Mouse (Mus musculus): Measurements from ENCODE around the gene Mydgf. TPM values are rescaled to one million over a fixed set of nuclear protein-coding genes. Genes with fewer than 3 reads are reported as not detected.
A peak's percentile ranks its signal among the peaks of the same experiment; 100 is the strongest.

Mydgf gene
- total RNA-seq, 1 experiment from 2014 or later = 63.5 TPM

DNA sequence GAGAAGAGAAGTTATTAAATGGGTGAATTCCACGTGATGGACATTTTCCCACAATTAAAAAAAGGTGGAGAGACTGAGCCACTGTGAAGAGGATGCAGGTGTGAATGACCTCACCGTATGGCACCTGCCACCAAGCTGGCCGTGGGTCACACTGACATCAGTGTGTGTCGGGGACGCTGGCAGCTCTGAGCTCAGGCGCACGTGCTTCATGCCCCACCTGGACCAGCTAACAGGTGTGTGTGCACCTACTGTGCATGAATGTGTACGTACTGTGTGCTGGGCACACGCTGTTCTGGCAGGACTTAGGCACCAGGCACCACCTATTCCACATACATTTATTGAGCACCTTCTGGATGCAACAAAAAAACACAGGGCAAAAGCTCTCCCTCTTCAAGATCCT is 39.2 kb downstream of the Mydgf start:
- DNase-seq = no peak

DNA sequence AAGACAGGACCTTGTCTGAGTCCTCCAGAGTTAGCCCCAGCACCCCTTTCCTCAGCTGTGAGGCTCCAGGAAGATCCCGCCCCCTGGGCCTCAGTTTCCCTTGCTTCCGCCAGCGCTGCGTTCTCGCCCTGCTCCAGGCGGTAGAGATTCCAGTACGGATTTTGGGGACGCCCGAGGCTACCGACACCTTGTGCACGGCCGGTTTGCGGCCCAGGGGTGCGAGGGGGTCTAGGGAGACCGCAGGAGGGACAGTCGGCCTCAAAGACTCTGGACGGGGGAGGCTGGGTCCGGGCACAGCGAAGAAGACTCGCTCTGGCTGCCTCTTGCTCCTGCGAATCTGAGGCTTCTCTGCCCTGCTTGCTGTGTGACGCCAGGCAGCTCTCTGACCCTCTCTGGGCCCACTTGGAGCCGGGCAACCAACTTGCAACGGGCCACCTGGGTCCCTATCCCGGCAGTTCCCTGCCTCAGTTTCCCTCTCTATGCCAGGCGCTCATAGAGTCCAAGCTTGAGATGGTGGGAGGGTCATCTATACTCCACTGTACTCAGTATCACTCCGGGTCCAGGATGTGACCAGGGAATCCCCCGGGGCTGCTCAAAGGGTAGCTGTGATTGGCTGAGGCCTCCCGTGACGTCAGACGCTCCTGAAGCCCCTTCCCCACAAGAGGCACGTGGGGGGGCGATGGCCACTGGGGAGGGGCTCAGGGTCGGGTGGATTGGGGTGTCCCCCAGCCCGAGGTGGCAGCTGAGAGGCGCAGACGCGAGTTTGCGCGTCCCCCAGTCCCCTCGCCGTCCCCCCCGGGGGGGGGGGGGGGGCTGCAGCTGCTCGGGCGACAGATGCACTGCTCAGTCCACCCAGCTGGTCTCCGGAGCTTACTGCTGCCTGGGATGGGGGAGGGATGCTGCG is 41.8 kb downstream of the Mydgf start:
- no peak for DNase-seq

DNA sequence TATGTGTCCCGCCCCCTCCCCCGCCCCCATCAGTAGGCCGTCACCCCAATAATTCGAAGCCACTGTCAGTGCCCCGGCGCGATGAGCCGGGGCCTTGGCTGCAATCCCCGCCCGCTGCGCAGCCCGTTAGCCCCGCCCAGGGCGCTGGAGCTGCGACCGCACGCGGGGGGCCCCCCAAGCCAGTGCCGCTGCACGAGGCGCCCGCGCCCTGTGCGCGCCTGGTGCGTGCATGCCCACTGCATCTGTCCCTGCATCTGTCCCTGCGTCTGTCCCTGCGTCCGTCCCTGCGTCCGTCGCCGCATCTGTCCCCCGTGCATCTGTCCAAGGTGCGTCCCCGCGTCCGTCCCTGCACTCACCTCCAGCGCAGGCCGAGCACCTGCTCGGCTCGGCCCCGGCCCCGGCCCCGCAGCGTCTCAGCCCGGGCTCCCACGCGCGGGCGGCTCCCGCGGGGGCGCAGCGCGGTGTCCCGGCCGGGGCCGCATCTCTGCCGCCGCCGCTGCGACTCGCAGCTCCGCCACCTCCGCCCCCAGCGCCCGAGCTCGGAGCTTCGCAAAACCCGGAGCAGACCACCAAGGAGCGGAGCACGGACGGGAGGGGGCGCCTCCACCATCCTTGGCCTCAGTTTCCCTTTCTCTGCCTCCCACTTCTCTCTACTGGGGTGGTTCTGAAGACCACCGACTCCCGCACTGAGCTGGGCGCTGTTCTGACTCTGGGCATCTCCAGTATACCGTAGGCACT is 43.7 kb downstream of the Mydgf start, which contains the start of gene Sema6b:
Gene Sema6b, minus strand, starts transcription at position 486 of the 738 bp plus-strand sequence.
- DNase-seq = peak; percentile 76

DNA sequence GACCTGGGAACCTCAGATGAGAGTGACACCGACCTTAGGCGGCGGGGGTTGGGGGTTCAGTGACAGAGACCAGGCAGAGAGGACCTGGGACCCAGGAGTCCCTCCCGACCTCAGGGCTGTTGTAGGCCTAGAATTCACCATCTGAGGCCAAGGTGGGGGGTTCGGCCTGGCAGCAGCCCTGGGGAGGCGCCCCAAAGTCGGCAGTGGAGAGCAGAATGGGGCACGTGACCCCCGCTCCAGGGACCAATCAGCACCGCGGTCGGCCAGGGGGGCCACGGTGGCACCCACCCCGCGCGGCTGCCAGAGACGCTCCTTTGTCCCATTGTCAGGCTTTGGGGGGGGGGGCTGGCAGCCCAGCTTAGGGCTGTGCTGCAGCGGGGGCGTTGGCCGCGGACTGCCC is 44.4 kb downstream of the Mydgf start:
- no peak for DNase-seq

DNA sequence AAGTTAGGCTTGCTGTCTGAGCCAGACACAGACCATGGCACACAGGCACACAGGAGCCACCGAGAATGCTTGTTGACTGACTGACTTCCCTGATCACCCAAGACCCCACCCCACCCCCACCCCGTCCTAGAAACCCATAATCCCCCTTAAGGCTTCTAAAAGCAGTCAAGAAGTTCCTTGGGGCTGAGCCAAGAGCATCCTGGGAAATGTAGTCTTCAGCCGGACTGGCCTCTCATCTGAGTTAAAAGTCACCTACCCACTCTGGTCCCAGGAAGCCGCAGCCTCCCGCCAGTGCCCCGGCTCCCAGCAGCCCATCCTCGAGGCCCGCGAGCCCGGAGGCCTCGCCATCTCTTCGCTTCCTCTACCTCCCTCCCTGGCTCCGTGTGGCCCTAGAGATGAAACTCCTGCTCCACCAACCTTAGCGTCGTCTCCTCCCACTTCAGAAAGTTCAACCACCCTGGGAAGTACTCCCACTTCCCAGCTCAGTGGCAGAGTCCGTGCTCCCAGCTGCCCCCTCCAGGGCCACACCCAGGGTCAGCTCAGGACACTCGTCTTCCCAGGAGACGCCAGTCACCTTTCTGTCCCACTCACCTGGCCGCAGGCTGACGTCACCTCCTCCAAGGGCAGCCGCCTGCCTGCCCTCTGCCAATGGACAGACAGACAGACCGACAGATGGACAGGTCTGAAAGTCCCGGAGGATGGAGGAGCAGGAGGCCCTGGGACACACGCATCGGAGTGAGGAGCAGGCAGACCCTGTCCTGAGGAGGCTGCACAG is 45.7 kb downstream of the Mydgf start:
- DNase-seq = no peak

DNA sequence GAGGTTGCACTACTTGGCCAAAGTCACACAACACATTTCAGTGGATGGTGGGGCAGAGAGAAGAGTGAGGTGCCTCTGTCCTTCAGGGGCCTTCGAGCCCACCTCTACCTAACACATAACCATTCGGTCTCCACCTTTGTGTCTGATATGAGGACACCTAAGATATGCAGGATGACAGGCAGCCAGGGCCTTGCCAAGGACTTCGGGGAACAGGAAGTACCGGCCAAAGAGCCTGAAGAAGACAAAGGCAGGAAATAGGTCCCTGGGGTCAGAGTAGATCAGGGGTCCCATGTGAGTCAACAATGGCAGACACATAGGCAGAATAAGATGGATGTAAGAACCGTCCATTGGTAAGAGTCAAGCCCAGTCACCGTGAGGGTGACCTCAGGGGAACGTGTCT is 47.2 kb downstream of the Mydgf start:
- DNase-seq = no peak

DNA sequence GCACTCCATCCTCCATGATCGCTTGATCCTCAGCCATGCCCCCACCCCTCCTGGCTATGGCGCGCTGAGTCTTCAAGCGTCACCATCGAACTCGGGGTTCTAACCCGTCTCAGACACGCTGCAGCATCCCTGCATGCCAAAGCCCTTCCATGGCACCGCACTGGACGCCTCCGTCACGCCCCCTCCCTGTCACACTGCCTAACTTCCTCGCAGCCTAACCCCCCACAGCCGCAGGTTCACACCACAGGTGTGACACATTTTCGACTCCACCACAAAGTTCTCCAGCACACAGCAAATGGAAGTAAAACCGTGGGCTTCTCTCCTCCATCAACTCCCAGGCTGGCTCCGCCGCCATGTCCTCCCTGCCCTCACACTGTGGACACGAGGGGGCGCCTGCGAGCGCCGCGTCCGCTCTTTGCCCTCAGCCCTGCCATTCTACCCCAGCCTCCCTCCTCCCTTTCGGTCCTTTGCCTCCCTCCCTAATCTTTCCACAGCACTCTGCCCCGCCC is 49.2 kb downstream of the Mydgf start:
- DNase-seq = peak; percentile 88

DNA sequence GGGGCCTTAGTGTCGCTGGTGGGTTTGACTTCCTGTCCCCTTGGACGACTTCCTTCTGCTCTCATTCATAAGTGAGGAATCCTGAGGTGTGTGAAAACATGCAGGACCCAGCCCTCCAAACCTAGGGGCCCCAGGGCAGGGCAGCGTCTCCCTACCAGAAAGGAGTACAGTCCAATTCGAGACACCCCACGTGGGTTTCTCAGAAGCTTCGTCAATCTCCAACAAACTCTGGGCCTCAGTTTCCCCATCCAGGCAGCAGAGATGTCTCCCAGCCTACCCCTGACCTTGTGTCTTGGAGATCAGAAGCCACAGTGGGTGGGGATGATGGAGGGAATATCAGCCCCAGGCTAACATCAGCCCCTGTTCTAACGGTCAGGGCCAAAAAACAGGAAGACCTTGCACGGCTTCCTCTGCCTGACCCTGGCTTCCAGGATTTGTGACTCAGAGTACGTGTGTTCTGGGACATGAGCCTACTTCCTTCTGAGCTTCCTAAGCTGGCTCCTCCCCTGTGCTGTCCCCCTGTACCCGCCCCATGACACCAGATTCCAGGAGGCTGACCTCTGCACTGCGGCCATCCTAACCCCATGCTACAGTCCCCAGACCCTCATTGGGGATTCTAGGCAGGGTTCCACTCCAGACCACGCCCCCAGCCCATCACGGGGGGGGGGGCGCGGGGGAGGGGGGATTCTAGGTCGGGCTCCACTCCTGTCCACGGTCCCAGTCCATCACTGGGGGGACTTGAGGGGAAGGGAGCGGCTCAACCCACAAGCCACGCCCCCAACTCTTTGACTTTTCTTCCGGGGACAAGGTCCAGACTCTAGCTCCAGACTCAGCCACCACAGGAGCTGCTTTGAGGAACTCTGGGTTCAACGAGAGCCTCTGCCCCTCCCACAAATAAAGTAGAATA is 50.0 kb downstream of the Mydgf start:
- peak; percentile 80 for DNase-seq

DNA sequence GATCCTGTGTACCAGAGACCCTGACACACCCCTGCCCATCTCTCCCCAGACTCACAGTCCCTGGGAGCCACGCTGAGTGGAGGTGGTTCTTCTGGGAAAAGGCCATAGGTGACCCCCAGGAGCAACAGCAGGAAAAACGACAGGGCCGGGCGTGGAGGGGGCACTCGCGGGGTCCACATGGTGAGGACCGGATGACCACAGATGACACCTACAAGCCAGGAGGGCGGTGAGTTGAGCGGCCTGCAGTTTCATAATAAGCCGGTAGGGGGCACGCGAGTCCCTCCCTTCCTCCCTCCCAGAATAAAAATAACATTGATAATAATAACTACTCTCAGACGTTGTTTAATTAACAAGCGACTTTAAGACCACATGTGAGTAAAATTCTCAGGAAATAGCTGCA is 51.1 kb downstream of the Mydgf start:
- peak; percentile 79 for DNase-seq

DNA sequence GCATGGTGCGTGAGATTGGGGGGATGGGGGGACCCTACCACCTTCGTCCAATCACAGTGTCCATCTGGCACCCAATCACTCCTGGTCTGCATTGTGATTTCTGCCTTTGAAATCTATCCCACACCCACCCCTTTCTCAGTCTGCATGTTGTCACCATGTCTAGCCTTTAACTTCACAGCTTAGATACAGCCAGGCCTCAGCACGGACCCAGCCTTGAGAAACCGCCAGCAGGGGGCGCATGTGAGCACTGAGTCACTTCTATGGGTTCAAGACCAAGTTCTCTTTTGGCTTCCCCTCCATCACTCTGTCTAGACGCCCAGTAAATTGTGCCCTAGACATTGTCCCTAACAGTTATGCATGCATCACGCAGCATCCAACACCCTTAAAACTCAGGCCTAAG is 51.9 kb downstream of the Mydgf start:
- peak; percentile 89 for DNase-seq

DNA sequence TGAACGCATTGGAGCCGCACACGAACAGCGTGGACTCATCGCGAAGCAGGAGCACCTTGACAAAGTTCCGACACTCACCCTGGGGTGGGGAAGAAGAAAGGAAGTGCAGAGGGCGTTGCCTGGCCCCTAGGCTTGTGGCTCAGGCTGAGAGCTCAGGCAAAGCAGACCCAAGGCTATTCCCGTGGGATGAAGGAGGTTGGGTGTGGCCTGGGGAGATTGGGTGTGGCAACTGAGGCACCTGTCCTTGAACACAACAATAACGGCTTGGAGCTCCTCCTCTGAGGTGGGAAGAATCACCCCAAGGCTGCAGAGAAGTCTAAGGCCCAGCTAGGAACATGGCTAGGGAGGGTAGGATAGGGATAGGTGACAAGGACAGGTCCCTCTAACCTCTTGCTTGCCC is 52.6 kb downstream of the Mydgf start:
- DNase-seq = no peak

DNA sequence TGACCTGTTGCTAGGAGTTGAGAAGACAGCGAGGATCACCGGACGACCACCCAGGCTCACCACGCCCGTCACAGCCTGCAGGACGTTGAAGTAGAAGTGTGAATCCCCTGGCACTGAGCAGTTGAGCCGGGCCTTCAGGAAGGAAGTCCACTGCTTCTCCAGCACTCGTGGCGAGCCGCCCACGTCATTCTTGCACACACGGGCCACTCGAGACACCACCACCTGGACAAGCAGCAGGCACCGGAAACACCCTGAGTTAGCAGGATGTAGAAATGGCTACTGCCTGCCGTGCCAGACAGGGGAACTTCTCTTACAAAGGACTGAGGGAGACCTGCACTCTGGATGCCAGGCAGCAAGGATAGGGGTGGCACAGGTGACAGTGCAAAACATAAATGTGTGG is 55.5 kb downstream of the Mydgf start:
- DNase-seq = peak; percentile 21

DNA sequence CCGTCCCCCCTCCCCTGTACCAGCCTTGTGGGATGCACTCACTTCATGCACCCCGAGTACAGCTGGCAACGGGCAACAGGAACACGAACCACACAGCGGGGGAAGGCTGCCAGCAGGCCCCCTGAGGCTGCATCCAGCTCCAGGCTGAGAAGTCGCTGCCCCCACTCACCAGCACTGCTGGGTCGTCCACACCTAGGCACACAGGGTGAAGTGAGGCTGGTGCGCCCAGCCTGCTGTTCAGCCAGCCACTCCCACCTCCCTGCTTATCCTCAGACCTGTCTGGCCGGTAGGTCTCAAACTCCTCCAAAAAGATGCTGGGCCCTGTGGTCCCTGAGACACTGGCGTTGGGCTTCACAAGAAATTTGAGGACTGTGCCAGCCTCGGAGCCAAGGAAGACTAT is 57.5 kb downstream of the Mydgf start:
- DNase-seq = peak; percentile 14

Small RNAs within 50 kb of the gene (microRNA-seq; reads per million reads assigned to microRNA genes)
- 0 reads per million in 2 experiments for gene Gm44397

Other genes with a start within 250 kb of the Mydgf start
- 4.4 and 5.4 TPM in 2 replicates for gene Zfp119b, start 234.4 kb downstream of the Mydgf start, total RNA-seq (2021)
- 1.2 and 1.6 TPM in 2 replicates for gene Ebi3, start 231.3 kb downstream of the Mydgf start, total RNA-seq (2021)
- 18.2 and 24.8 TPM in 2 replicates for gene Yju2, start 224.8 kb downstream of the Mydgf start, total RNA-seq (2021)
- 1.2 and 3.7 TPM in 2 replicates for gene Shd, start 213.5 kb downstream of the Mydgf start, total RNA-seq (2021)
- 1.6 and 2.9 TPM in 2 replicates for gene Fsd1, start 197.4 kb downstream of the Mydgf start, total RNA-seq (2021)
- gene Stap2, start 178.3 kb downstream of the Mydgf start, total RNA-seq (2021) = 14.5 and 14.6 TPM in 2 replicates
- 86.1 and 91.1 TPM in 2 replicates for gene Mpnd, start 178.2 kb downstream of the Mydgf start, total RNA-seq (2021)
- 46.2 and 53.7 TPM in 2 replicates for gene Sh3gl1, start 147.3 kb downstream of the Mydgf start, total RNA-seq (2021)
- gene Chaf1a, start 143.5 kb downstream of the Mydgf start, total RNA-seq (2021) = 8.3 and 10.2 TPM in 2 replicates
- 65.6 and 79.5 TPM in 2 replicates for gene Ubxn6, start 108.9 kb downstream of the Mydgf start, total RNA-seq (2021)
- 52.5 and 60.1 TPM in 2 replicates for gene Hdgfl2, start 104.3 kb downstream of the Mydgf start, total RNA-seq (2021)
- gene Plin4, start 74.1 kb downstream of the Mydgf start, total RNA-seq (2021) = 76.6 and 87.5 TPM in 2 replicates
- gene Plin5, start 66.3 kb downstream of the Mydgf start, total RNA-seq (2021) = 91.4 and 109 TPM in 2 replicates
- 58.3 and 63.2 TPM in 2 replicates for gene Lrg1, start 61.9 kb downstream of the Mydgf start, total RNA-seq (2021)
- 11.9 and 15.2 TPM in 2 replicates for gene Sema6b, start 43.6 kb downstream of the Mydgf start, total RNA-seq (2021)
- gene Tnfaip8l1, start 21.4 kb downstream of the Mydgf start, total RNA-seq (2021) = 8.2 and 8.6 TPM in 2 replicates
- 31.5 and 33.4 TPM in 2 replicates for gene Dpp9, start 35.0 kb upstream of the Mydgf start, total RNA-seq (2021)
- gene Fem1a, start 72.9 kb upstream of the Mydgf start, total RNA-seq (2021) = 27.1 and 29.5 TPM in 2 replicates
- 18.7 and 20.9 TPM in 2 replicates for gene Ticam1, start 92.9 kb upstream of the Mydgf start, total RNA-seq (2021)
- gene Plin3, start 109.0 kb upstream of the Mydgf start, total RNA-seq (2021) = 76.9 and 106 TPM in 2 replicates
- gene Arrdc5, start 116.4 kb upstream of the Mydgf start, total RNA-seq (2021) = not detected in 2 replicates
- 25.6 and 29.3 TPM in 2 replicates for gene Uhrf1, start 119.4 kb upstream of the Mydgf start, total RNA-seq (2021)
- gene Kdm4b, start 142.1 kb upstream of the Mydgf start, total RNA-seq (2021) = 40.1 and 46.2 TPM in 2 replicates